Mouse (Mus musculus): ENCODE results near the gene Asna1. TPM values are rescaled to one million over a fixed set of nuclear protein-coding genes. Genes with fewer than 3 reads are reported as not detected.

The Asna1 gene
- total RNA-seq (2022) = 100 to 1,000 TPM in 2 of 4 experiments, 10 to 100 TPM in 2; 96.4 to 107 (median 101) TPM

DNA sequence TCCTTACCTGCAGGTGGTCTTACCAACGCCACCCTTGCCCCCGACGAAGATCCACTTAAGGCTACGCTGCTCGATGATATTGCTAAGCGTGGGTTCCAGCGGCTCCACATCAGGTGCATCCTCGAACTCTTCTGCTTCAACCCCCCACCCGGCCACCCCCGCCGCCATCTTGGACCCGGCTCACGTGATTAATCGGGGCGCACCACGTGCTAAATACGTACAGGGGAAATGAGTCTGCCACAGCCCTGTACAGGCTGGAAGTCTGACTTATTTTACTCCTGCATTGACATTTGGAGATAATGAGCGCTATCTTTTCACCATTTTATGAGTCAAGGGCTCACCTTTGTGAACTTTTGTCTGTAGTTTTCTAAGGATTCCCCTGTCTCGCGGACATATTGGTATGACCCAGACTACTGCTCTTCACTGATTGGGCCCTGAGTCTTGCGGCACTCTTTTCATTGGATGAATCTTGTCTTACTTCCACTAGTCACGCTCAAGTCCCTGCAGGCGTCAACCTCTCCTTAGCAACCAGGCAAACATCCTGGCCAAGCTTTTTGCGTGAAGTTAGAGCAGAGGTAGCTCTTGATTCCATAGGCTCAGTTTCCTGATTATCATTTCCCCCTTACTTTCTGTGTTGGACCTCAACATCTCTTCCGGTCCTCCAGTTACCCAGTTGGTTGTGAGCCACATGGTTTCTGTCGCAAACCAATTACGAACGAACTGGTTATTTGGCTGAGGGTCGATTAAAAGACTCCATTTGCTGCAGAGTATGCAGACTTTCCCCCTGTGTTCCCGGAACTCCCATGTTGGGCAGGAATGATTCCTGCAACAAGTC lies at the start of gene Asna1:
Gene Asna1 (minus strand): TSS at position 184 of the 835 bp plus-strand sequence.
- peak; percentile 84 for DNase-seq

DNA sequence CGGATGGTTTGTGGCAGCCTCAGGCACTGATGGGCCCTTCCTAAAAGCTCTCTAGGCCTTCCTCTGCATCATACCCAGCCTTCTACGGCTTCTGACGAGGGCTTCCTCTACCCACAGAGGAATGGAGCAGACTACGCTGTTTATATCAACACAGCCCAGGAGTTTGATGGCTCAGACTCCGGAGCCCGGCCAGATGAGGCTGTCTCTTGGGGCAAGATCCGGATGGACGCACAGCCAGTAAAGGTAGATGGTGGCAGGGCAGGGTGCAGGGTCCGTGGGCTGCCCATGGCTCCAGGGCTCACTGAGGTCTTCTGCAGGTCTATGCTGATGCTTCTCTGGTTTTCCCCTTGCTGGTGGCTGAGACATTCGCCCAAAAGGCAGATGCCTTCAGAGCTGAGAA lies 49.5 kb upstream of the Asna1 start:
- no peak for DNase-seq

DNA sequence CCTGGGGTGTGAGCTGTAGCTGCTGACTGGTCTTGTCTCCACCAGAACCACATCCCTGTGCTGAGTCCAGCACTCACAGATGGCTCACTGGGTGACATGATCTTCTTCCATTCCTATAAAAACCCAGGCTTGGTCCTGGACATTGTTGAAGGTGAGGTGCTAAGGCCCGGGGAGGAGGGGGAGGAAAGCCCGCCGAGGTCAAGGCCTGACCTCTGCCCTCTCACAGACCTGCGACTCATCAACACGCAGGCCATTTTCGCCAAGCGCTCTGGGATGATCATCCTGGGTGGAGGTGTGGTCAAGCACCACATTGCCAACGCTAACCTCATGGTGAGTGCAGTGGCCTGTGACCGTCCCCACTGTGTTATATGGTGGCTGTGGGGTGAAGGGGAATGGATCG lies 49.1 kb upstream of the Asna1 start:
- no peak for DNase-seq

DNA sequence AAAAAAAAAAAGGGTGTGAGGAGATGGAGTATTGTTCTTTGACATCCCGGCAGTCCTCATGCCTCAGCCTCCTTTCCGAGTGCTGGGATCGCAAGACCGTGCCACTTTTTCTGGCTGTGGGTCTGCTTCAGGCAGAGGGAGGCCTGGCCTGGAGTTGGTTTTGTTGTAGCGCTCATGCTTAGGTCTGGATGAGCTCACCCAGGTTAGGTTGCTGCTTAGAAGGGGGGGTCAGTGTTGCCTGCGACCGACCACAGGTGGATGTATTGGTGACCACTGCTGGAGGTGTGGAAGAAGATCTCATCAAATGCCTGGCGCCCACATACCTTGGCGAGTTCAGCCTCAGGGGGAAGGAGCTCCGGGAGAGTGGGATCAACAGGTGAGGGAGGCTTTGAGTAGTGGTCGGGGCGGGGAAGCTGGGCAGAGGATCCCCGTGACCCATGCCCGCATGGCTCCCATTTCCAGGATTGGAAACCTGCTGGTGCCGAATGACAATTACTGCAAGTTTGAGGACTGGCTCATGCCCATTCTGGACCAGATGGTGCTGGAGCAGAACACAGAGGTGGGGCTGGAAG lies 48.0 kb upstream of the Asna1 start:
- no peak for DNase-seq

DNA sequence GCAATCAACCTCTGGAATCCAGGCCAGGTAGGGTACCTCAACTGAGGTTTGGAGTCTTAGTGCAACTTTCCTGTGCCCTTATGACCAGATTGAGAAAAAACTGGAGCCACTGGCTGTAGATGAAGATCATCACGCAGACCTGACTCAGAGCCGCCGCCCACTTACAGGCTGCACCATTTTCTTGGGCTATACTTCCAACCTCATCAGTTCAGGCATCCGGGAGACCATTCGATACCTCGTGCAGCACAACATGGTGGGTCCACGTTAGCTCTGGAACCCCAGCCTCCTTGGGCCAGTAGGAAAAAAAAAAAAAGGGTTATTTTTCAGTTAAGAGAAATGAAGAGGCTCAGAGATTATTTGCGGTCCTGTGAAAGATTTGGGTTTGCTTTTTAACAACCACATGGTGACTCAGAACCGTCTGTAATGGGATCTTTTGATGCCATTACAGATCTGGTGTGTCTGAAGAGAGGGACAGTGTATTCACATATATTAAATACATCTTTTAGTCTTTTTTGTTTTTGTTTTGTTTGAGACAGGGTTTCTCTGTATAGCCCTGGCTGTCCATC lies 47.4 kb upstream of the Asna1 start:
- no peak for DNase-seq

DNA sequence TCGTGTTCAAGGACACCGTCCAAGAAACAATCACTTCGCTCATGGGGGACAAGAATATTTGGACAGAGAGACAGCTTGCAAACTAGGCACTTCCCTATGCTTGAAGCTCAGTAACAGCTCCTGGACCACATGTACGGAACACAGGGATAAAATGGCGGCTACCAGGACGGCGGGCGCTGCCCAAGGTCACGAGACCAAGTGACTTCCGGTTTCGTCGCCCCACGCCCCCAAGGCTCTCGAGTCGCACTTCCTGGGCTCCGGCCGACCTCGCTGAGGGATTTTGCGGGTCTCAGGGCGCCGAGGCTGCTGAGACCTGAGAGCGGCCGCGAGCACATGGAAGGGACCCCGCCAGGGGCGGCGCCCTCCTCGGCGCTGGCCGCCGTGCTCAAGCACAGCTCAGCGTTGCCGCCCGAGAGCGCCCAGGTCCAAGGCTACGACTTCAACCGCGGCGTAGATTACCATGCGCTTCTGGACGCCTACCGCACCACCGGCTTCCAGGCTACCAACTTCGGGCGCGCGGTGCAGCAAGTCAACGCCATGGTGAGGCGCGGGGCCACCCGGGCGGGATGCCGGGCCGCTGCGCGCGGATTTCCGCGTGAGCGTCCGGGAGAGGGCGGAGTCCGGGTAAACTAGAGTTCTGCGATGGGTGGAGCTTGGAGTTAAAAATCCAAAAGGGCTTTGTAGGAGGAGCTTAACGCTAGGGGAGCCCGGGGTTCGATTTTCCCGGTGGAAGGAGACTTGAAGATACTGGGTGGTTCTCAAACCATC lies 46.6 kb upstream of the Asna1 start, which contains the start of gene Dhps:
Gene Dhps (plus strand): TSS at position 244 of the 768 bp plus-strand sequence.
- DNase-seq = peak; percentile 90

DNA sequence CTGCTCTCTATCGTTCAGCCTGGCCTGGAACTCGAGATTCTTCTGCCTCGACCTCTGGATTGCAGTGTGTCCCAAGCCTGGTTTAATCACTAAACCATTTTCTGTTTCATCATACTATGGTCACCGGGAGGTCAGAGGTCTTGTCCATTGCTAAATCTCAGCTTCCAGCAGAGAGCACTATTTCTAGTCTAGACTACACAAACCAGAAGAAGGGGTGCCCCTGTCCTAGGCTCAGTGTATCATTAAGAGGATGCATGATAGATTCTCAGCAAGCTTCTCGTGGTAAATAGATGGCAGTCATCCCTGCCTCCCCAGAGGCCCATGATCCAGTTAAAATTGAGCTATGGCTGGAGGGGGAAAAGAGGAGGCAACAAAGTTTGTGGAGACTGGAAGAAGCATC lies 46.0 kb upstream of the Asna1 start:
- no peak for DNase-seq

DNA sequence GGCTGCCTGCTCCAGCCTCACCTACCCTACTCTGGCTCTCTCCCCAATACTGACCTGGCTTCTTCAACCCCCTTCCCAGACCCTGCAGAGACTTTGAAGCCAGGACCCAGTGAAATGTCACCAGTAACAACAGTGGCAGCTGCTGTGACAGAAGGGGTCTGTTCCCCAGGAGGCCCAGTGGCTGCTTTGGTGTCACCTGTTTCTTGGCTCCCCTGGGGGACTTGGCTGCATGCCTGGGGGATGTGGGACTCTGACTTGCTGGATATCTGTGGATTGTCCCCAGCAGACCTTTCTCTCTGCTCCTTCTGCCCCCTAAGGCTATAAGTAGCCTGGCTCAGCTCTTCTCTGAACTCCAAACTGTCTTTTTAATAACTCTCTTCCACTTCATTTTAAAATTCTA lies 42.9 kb upstream of the Asna1 start, which contains the start of gene Gm5741:
Gene Gm5741 (minus strand): TSS at position 1 of the 400 bp plus-strand sequence.
- no peak for DNase-seq

- no peak for DNase-seq
These were observed 42.1 kb upstream of the Asna1 start for GRCm38 (mm10) chr8:85067155-85067554.

- no peak for DNase-seq
These were observed 40.1 kb upstream of the Asna1 start for GRCm38 (mm10) chr8:85065213-85065612.

- DNase-seq = no peak
These were observed 37.5 kb upstream of the Asna1 start for GRCm38 (mm10) chr8:85062603-85063002.

DNA sequence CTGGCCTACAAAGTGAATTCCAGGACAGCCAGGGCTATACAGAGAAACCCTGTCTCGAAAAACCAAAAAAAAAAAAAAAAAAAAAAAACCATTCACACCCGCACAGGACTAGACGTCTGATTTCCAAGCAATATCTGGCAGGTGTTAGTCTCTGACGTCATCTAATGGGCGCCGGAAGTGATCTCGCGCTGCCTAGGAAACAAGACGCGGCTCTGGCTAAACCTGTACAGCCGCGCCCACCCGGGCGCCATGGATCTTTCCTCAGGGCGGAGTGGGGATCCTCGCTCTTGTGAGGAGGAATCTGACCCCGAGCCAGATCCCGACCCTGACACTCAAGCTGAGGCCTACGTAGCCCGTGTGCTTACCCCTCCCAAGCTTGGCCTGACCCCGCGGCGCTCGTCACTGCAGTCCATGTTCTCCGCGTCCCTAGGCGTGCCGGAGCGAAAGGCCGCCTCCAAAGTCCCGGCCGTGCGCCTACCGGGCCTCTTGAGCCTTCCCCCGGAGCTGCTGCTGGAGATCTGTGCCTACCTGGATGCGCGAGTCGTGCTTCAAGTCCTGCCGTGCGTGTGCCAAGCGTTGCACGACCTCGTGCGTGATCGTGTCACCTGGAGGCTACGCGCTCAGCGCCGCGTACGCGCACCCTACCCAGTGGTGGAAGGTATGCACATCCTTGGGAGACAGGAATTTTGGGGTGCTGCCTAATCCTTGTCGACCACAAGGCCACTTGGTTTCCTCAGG lies 35.0 kb upstream of the Asna1 start, which contains the start of gene Fbxw9:
Gene Fbxw9 (plus strand): TSS at position 177 of the 738 bp plus-strand sequence.
- DNase-seq = peak; percentile 87

GRCm38 (mm10) chr8:85057367-85057766 lies 32.3 kb upstream of the Asna1 start:
- no peak for DNase-seq

DNA sequence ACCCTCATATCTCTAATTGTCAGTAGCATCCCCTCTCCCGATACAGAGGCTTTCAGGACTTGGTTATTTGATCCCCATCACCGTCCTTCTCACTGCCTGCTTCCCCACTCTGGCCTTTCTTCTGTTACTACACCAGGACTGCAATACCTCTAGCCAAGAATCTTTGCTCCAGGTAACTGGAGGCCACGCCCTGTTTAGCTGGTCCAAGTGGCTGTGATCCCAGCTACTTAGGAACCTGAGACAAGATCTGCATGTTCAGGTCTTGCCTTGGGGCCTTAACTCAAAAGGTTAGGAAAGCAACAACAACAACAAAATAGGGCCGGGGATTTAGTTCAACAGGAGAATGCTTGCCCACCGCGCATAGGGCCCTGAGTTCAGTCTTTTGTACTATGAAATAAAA lies 18.5 kb upstream of the Asna1 start:
- DNase-seq = no peak

- no peak for DNase-seq
These were observed 12.8 kb upstream of the Asna1 start for GRCm38 (mm10) chr8:85037681-85038531.

DNA sequence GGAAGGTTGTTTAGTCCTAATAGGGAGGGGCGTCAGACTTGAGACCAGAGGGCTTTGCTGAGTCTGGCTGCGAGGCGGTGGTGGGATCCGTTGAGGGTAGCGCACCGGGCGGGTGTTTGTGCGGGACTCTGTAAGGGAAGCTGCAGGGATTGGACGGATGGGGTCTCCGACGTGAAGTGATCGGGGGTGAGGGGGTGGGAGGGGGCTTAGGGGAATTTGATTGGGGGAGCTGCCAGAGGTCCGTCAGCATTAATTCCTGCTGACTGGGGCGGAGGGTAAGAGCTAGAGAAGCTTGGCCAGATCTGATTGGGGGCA lies 12.2 kb upstream of the Asna1 start:
- DNase-seq = no peak

DNA sequence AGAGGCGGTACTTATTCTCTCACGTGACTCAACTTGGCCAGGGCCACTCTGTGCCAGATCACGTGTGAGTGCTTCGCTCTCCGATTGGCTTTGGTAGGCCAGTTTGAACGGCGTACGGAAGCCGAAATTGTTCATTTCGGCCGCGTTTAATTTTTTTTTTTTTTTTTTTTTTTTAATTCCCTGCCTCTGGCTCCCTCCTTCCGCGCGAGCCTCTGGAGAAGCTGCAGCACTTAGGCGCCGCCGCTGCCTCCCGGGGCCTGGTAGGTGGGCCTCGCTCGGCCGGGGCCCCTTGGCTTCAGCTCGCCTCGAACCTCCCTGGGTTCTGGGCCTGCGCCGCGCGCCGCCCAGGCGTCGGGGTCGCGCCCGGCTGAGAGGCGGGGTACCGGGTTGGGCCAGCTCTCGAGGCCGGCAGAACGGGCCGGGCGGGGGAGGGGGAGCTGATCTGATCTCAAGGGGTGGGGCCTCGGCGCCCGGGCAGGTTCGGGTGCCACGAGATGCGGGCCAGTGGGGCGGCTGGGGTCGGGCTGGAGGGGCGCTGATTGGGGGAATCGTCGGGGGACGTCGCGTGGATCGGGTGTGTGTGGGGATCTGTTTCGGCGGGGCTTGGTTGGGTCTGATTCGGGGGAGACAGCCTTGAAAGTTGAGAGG lies 11.8 kb upstream of the Asna1 start, which contains the start of gene Tnpo2:
Gene Tnpo2 (plus strand): TSS at position 198 of the 648 bp plus-strand sequence.
- peak; percentile 90 for DNase-seq

DNA sequence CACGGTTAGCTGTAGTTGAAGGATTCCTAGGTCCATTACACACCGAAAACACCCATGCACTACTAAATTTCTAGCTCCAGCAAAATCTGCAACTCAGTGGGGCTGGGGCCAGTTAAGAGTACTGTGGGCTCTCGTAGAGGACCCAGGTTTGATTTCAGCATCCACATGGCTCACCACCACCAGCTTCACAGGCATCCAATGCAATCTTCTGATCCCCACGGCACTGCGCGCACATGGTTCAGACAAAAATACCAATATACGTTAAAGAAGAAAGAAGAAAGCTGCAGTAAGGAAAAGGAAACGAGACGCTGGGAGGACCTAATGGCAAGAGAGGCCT lies 11.3 kb upstream of the Asna1 start:
- no peak for DNase-seq

DNA sequence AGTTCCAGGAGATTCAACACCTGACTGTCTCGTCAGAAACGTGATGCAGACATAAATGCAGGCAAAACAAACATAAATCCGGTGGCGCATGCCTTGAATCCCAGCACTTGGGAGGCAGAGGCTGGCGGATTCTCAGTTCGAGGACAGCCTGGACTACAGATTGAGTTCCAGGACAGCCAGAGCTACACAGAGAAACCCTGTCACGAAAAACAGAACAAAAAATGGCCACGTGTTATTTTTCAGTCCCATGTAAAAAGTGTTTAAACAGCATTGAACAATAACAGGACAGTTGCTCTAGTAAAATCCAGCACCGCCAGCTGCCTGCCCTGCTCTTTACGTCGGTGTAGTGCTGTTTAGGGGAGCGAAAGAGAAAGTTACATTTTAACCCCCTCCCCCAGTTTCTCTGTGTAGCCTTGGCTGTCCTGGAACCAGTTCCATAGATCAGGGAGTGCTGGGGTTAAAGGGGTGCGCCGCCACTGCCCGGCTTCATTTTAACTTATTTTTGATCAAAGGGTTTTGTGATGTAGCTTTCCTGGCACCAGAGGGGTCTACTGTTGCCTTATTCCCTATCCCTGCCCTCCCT lies 10.7 kb upstream of the Asna1 start:
- DNase-seq = no peak

GRCm38 (mm10) chr8:85035165-85035727 lies 10.2 kb upstream of the Asna1 start:
- no peak for DNase-seq
